Mouse (Mus musculus): ENCODE measurements at regions not wholly inside any gene's neighbourhood (a gene's known extent, or its start where the extent isn't known, plus 50 kb on each side); places are given as distances from the start of the nearest gene placed in this dataset.

- TF ChIP-seq POLR2A (IDR thresholded peaks at IDR 0.05; ENCODE audit: control insufficient read depth, low read depth, low read length) (no peak), CTCF (IDR thresholded peaks at IDR 0.05; ENCODE audit: control insufficient read depth, insufficient read depth, insufficient replicate concordance, low read depth, low read length) (no peak)
These were observed 319.7 kb upstream of the Runx1 start for GRCm38 (mm10) chr16:93145617-93146016.
